Mouse (Mus musculus) intestine, embryonic 16.5 days (tissue): ENCODE results near the gene Mrgprb4. TPM values are rescaled to one million over a fixed set of nuclear protein-coding genes. Genes with fewer than 3 reads are reported as not detected.

ENCODE experiments used
- ATAC-seq: fragments of 200-750 bp; cut with Nextera tagmentation; 2 replicates; pipeline ENCODE4 v1.8.0; 2017; ENCODE audit warnings: moderate TSS enrichment, moderate library complexity
- H3K27ac ChIP-seq: fragments of 300-500 bp; sonication (generic); 2 replicates; pipeline ENCODE4 v1.5.1; 2014; ENCODE audit warnings: mild to moderate bottlenecking, low read length
- H3K27me3 ChIP-seq: fragments of 300-500 bp; sonication (generic); replicated peaks from 2 replicates; pipeline ENCODE4 v1.6.1; 2014; ENCODE audit warnings: low read length, control low read depth, mixed read lengths; ENCODE audit not compliant: control insufficient read depth, insufficient read depth
- H3K36me3 ChIP-seq: fragments of 300-500 bp; sonication (generic); 2 replicates; pipeline ENCODE4 v1.6.1; 2014; ENCODE audit warnings: low read length, control low read depth; ENCODE audit not compliant: control insufficient read depth, insufficient read depth
- H3K4me1 ChIP-seq: fragments of 300-500 bp; sonication (generic); 2 replicates; pipeline ENCODE4 v1.6.1; 2014; ENCODE audit warnings: low read length, control low read depth, mixed read lengths; ENCODE audit not compliant: control insufficient read depth, insufficient read depth
- H3K4me2 ChIP-seq: fragments of 300-500 bp; sonication (generic); 2 replicates; pipeline ENCODE4 v1.6.1; 2014; ENCODE audit warnings: low read depth, low read length, control low read depth
- H3K4me3 ChIP-seq: fragments of 300-500 bp; sonication (generic); 2 replicates; pipeline ENCODE4 v1.5.1; 2014; ENCODE audit warnings: mild to moderate bottlenecking, low read length
- H3K9ac ChIP-seq: fragments of 300-500 bp; sonication (generic); 2 replicates; pipeline ENCODE4 v1.6.1; 2014; ENCODE audit warnings: low read depth, low read length
- H3K9me3 ChIP-seq: fragments of 300-500 bp; sonication (generic); 2 replicates; pipeline ENCODE4 v1.6.1; 2016; ENCODE audit warnings: low read length, control low read depth; ENCODE audit not compliant: control insufficient read depth
- WGBS: fragments of 180-500 bp; shearing (Covaris S2); extraction: QIAGEN DNeasy Blood & Tissue Kit; methylation state at CpG from one replicate; pipeline ENCODE4 v1.1.7; 2014; 5-methylcytosine and 5-hydroxymethylcytosine counted together
- polyA plus RNA-seq: library from polyadenylated mRNA; unstranded; fragments of >200 nt; fragmentation: Nextera tagmentation; extraction: Ambion mirVana; gene quantifications from 2 replicates; pipeline ENCODE4 v1.2.1, GENCODE M21; 2015

Gene Mrgprb4
- not detected in 2 replicates for polyA plus RNA-seq

DNA sequence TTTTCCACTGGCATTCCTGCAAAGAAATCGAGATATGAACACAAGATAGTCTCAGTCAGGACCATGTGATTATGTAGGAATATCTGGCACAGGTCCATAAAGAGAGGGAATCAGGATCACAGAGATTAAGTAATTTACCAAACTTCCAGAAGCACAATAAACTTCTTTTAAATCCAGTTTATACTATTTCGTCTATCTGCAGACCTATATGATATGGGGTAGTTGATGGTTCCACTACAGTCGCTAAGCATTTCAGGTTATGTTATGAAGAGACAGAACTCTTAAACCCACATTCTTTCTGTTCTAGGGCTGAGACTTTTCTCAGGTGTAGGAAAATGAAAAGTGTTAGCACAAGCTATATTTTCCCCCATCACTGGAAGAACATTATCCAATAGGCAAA, at the start of gene Mrgprb4:
Mrgprb4 (minus strand) TSS at position 101 of the 400 bp plus-strand sequence.
- H3K27ac ChIP-seq: no peak within 1 kb of the TSS
- 85% methylated on average over 3 of the region's 3 CpGs for WGBS
- no peaks in the 10 kb centered on the region for H3K36me3 ChIP-seq
- H3K4me2 ChIP-seq: no peak within 1 kb of the TSS
- H3K9ac ChIP-seq: no peak within 1 kb of the TSS
- ATAC-seq: no peak
- no peak within 1 kb of the TSS for H3K4me3 ChIP-seq
- no peaks in the 10 kb centered on the region for H3K27me3 ChIP-seq
- no peaks in the 10 kb centered on the region for H3K9me3 ChIP-seq
- no peaks in the 10 kb centered on the region for H3K4me1 ChIP-seq

DNA sequence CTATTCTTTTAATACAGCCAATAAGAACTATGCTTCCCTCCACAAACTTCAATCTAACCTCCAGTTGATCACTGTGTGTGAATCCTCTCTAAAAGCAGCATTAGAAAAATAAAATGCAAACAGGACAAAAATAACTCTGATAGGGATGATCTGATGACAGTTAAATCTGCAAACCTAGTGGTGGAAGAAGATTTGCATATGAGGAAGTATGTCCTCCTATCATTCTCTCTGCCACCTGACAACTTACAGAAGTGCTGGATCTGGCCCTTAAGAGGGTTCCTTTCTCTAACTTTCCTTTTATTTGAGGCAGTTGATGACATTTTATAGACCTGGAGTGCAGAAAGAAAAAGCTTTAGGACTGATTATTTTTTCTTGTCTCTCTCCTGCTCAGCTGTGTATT, 27.0 kb upstream of the Mrgprb4 start:
- Histone ChIP-seq H3K9ac (no peak overlapping the region), H3K4me2 (no peak overlapping the region), H3K27me3 (no peaks in the 10 kb centered on the region), H3K9me3 (no peaks in the 10 kb centered on the region), H3K4me1 (no peaks in the 10 kb centered on the region), H3K27ac (no peak overlapping the region), H3K36me3 (no peaks in the 10 kb centered on the region), H3K4me3 (no peak overlapping the region)
- no peak for ATAC-seq

DNA sequence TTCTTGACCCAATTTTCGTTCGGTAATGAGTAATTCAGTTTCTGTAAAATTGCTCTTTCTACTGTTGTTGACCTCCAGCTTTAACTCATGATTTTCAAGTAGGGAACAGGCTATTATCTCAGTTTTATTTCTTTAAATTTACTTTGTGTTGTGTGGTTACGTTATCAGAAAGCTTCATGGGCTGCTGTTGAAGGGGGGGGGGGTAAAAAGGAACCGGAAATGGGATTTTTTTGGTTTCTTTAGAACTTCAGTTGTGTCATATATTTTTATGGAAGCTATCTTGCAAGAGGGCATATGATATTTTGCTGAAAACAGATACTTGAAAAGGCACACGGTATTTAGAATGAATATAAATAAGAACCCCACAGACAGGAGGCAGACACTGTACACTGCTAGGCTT, 26.0 kb upstream of the Mrgprb4 start:
- H3K9me3 ChIP-seq: no peaks in the 10 kb centered on the region
- no peak overlapping the region for H3K27ac ChIP-seq

DNA sequence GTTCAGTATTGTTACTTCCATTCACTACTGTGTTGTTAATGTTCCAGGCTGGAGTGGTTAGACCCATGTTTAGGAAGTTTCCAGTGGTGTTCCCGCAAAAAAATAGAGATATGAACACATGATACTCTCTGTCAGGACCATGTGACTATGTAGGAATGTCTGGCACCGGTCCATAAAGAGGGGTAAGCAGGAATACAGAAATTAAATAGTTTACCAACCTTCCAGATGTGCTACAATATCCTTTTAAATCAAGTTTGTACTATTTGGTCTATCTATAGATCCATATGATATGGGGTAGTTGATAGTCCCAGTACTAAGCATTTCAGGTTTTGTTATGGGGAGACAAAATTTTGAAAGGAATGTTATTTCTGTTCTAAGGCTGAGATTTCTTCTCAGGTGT, 30.2 kb downstream of the Mrgprb4 start, which contains the start of gene Mrgprb5:
Mrgprb5 (minus strand) TSS at position 101 of the 400 bp plus-strand sequence.
- no peaks in the 10 kb centered on the region for H3K4me1 ChIP-seq
- ATAC-seq: no peak
- no peak within 1 kb of the TSS for H3K9ac ChIP-seq
- H3K36me3 ChIP-seq: no peaks in the 10 kb centered on the region
- 77% methylated on average over 2 of the region's 2 CpGs for WGBS
- no peaks in the 10 kb centered on the region for H3K27me3 ChIP-seq
- H3K4me2 ChIP-seq: no peak within 1 kb of the TSS
- no peak within 1 kb of the TSS for H3K4me3 ChIP-seq
- no peak within 1 kb of the TSS for H3K27ac ChIP-seq
- H3K9me3 ChIP-seq: no peaks in the 10 kb centered on the region

More for the DNA sequence above, 26.0 kb upstream of the Mrgprb4 start:
- Histone ChIP-seq H3K4me2 (no peak overlapping the region), H3K9ac (no peak overlapping the region), H3K27me3 (no peaks in the 10 kb centered on the region), H3K4me1 (no peaks in the 10 kb centered on the region), H3K4me3 (no peak overlapping the region), H3K36me3 (no peaks in the 10 kb centered on the region)
- WGBS: 73% methylated on average over 5 of the region's 5 CpGs
- no peak for ATAC-seq

DNA sequence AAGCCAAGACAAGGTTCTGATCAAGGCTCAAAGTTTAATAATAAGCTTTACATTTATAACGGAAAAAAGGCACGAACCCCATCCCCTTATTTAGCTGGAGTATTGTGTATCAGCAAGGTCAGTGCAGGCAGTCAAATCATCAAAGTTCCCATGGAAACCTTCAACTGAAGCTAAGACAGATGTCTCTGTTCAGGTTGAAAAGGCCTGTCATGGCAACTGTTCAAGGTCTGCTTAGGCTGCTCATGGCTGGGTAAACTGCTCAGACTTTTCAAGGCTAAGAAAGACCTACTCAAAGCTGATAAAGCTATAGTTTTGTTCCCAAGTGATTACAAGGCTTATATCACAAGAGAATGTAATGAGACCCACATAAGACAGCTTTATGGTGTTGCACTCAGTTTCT, 31.6 kb downstream of the Mrgprb4 start:
- Histone ChIP-seq H3K27me3 (no peaks in the 10 kb centered on the region), H3K4me3 (no peak overlapping the region), H3K4me1 (no peaks in the 10 kb centered on the region), H3K36me3 (no peaks in the 10 kb centered on the region), H3K9me3 (no peaks in the 10 kb centered on the region), H3K4me2 (no peak overlapping the region), H3K9ac (no peak overlapping the region), H3K27ac (no peak overlapping the region)
- ATAC-seq: no peak
- WGBS: 76% methylated on average over 2 of the region's 2 CpGs

Other genes with a start within 250 kb of the Mrgprb4 start
- gene Mrgpra4, start 217.2 kb downstream of the Mrgprb4 start, polyA plus RNA-seq: not detected in 2 replicates
- gene Mrgprx1, start 171.7 kb downstream of the Mrgprb4 start, polyA plus RNA-seq: not detected in 2 replicates
- gene Mrgprb5, start 30.3 kb downstream of the Mrgprb4 start, polyA plus RNA-seq: not detected in 2 replicates
- not detected in 2 replicates for gene Mrgprb8, start 189.2 kb upstream of the Mrgprb4 start, polyA plus RNA-seq